Mouse (Mus musculus) skeletal muscle tissue, adult 2 months (tissue): ENCODE measurements around the gene Efna2.
"Not testable (repeated sequence)": the region's sequence is repeated elsewhere in the genome, so short reads cannot be mapped to it uniquely, and the experiment has no call there.

ENCODE experiments used
- DNase-seq: peaks from one replicate; pipeline ENCODE4 v3.0.0-alpha.2; 2012; ENCODE audit warnings: low read depth, low spot score

The Efna2 gene

DNA sequence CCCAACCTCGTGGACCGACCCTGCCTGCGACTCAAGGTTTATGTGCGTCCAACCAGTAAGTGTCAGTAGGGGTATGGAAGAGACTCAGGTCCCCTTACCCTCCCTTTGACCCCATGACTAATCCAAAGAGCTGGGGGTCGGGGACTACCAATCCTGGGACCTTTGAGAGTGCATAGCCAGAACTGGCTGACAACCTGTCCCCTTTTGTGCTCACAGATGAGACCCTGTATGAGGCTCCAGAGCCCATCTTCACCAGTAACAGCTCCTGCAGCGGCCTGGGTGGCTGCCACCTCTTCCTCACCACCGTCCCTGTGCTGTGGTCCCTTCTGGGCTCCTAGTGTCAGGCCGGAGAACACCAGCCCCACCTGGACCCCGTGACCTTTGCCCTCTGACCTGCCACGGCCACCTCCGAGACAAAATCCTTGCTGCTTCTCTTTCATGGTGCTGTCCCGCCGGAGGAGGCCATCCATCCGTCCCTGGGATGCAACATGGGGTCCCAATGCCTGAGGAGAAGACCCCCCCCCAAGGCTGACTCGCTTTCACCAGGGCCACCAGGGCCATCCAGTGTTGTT lies 9.3 kb downstream of the Efna2 start:
- DNase-seq: no peak

GRCm38 (mm10) chr10:80189999-80190398 lies 10.7 kb downstream of the Efna2 start:
- DNase-seq: no peak

DNA sequence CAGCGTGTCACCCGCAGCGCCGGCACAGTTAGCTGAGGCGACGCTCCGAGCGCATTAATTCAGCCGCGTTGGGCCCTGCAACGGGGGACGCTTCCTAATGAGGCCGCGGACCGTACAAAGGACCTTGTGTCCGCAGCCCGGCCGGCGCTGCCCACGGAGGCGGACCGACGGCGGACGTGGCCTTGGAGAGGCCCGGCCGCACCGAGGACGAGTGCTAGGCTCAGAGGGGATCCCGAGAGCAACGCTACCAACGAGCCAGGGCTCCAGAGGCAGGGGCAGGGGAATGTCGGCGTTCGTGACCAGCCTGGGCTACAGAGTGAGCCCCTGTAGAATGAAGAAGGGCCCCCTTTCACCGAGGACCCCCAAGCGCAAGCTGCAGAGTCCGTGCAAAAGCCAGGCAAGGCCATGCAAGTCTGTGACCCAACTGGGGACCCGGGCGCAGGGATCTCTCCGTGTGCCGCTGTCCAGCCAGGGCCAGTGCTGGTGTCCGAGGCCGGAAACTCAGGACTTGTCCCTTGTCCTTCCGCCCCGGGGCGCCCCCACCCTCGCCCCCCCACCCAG lies 11.3 kb downstream of the Efna2 start:
- DNase-seq: no peak

DNA sequence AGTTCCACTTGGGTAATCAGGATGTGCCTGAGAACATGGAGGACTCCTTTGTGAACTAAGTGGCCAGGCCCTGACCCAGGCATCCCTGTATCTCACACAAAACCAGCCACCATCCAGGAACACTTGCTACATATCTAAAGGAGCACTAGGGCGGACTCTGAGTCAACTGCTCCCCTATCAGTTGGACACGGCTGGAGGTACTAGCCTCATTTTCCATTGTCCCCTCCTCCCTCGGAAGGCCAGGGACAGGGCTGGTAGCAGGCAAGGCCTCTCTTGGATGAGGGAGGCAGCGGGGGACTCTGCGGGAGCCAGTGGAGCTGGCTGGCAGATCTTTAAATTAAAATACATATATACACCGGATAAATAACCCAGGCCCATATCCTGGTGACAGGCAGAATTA lies 14.7 kb downstream of the Efna2 start:
- DNase-seq: no peak

DNA sequence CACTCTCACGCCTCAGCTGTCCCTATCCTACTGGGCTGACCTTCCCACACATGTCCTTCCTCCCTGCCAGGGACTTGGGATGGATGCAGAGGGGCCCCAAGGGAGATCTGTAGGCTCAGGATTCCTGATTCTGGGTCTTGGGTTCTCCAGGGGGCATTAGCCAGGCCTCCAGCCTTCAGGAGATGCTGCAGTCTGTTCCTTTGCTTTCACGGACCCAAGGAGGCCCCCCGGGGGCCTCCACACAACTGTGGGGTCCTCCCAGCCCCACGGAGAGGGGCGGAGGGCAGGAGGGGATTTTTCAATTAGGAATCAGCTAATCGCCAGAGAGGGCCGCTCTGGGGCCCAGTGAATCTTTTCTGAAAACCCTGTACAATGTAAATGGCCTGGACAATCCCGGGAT lies 15.2 kb downstream of the Efna2 start:
- no peak for DNase-seq

DNA sequence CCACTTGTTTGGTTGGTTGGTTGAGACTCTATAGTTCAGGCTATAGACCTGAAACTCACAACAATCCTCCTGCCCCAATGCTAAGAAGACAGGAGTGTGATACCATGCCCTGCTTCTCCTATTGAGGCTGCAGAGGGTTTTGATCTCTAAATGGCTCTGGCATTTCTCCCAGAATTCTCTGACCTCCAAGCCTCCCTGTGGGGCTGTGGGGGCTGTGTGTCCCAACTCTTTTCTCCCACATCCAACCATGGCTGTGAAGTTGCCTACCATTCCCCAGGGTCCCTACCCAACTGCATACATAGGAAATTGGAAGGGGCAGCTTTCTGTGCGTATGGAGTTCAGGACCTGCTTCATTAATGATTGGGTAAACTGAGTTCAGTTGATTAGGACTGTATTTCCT lies 16.9 kb downstream of the Efna2 start:
- no peak for DNase-seq

DNA sequence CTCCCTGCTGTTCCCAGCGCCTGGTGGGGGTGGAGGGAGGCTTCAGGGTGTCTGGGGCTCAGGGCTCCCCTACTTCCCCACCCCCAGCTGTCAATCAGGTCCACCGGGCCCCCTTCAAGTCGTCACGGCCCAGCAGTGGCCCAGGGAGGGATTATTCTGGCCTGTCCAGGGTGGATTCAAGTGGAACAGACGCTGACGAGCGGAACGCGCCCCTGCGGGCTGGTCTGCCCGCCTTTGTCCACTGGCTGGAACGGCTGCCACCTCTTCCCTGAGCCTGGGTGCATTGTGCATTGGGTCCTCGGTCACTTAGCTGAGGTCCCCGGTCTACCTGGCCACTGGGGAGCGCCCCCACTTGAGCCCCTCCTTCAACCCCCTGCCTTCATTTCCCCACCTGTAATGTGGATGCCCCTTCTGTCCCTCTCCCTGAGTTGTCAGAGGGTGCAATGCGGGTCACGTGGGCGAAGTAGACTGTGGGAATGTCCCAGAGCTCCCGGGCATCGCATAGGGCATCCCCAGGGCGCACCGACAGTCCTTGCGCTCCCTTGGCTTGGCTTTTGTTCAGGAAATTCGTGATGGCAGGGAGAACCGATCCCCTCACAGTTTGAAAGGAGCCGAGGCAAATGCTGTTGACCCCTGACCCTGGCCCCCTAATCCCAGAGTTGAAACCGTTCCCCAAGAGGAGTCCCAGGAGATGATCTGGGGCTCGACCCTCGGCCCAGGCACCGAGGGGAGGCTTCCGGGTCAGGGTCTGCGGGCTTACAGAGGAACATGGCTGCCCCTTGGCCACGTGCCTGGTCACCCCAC lies 17.7 kb downstream of the Efna2 start:
- DNase-seq: no peak

DNA sequence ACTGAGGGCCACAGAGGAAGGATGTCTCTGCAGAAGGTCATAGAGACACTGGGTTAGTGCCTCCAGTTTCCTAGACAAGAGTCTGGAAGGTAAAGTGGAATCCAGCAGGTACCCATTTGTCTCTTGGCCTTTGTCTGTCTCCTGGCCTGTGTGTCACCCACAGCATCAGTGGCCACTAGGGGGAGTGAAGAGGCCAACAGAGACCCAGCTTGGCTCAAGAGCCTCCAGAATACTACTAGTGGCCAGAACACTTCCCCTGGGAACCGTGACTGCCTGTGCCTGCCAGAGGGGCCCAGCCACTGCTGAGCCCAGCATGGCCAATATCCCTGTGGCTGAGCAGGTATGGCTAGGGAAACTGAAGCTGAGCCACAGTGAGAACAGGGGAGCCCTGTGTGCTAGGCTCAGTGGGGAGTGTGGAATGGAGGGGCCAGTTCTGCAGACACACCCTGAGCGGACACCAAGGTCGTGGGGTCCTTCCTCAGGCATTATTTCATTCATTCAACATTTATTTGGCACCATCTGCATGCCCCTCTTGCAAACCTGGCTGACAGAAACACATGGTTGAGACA lies 20.2 kb downstream of the Efna2 start:
- peak; percentile 79 for DNase-seq

DNA sequence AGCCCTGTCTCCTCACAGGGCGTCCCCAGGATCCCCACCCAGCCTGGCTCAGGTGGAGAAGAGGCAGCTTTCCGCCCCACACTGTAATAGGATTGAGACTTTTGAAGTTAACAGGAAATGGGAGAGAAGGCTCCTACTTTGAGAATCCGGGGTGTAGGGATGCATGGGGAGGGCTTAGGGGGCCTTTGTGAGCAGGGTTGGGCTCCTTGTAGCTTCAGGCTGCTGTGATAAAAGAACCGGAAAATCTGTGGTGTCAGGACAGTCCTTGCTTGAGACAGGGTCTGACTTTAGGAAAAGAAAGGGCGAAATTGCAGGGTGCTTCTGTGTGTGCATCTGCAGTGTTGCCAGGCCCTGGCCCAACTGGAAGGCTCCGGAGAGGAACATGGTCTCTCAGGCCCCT lies 21.2 kb downstream of the Efna2 start:
- DNase-seq: no peak

DNA sequence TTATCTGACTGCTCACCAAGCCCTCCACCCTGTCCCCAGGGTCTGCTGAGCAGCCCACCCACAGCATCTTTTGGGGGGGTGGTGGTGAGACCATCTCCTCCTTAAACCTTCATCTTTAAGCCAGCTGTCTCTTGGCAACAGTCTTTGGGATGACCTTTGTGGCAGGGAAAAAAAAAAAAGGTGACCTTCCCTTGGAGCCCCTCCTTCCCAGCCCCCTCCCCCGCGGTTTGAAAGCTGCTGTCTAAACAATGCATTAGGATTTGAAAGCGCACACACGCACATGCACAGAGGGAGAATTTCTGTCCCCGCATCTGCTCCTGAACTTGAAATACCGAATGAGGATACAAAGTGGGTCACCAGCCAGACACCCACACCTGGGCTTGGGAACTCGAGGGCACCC lies 24.8 kb downstream of the Efna2 start:
- no peak for DNase-seq

- DNase-seq: no peak
Measured at GRCm38 (mm10) chr10:80207201-80207600, 27.9 kb downstream of the Efna2 start.

GRCm38 (mm10) chr10:80207676-80208075 lies 28.4 kb downstream of the Efna2 start:
- DNase-seq: no peak

- DNase-seq: no peak
Measured at GRCm38 (mm10) chr10:80208248-80208647, 29.0 kb downstream of the Efna2 start.

- no peak for DNase-seq
Measured at GRCm38 (mm10) chr10:80208841-80209371, 29.6 kb downstream of the Efna2 start.

DNA sequence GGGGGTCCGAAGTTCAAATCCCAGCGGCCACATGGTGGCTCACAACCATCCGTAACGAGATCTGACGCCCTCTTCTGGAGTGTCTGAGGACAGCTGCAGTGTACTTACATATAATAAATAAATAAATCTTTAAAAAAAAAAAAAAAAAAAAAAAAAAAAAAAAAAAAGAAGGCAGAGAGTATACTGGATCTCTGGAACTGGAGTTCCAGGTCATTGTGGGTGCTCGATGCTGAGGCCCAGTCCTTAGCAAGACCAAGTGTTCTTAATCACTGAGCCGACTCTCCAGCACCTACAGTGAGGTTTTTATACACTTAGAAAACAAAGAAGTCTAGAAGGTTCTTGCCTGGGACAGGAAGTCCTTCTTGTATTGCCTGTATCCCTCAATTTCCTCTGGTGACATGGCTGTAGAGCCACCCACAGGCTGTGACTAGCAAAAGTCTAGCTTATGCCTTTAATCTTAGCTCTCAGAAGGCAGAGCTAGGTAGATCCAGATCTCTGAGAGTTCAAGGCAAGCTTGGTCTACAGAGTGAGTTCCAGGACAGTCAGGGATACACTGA lies 32.3 kb downstream of the Efna2 start:
- not testable (repeated sequence) for DNase-seq

- no peak for DNase-seq
Measured at GRCm38 (mm10) chr10:80215048-80215772, 35.9 kb downstream of the Efna2 start.

DNA sequence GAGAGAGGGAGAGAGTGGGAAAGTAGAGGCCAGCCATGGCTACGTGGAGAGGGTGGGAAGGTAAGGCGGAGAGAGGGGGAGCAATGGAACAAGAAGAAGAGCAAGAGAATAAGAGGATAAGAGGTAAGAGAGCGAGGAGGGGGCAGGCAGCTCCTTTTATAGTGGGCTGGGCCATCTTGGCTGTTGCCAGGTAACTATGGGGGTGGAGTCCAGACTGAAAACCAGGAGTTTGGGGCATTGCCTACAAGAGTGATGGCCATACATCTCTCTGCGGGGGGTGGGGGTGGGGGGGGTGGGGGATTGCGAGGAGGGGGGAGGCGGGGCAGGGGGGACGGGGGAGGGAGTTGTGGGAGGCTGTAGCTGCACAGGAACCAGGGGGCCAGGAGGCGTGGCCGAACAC lies 41.4 kb downstream of the Efna2 start:
- no peak for DNase-seq

DNA sequence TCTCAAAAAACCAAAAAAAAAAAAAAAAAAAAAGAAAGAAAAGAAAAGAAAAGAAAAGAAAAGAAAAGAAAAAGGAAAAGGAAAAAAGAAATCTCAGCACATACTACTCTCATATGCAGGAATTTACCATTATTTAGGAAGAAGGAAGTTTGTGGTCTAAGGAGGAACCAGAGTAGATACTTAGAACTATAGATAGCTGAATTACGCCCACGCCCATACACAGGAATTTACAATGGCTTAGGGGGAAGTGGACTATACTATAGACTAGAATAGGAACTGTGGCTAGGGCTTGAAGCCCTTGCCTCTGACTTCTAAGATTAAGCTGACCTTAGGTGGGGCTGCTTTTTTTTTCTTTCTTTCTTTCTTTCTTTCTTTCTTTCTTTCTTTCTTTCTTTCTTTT lies 43.9 kb downstream of the Efna2 start:
- not testable (repeated sequence) for DNase-seq

GRCm38 (mm10) chr10:80226071-80226415 lies 46.8 kb downstream of the Efna2 start:
- no peak for DNase-seq

GRCm38 (mm10) chr10:80226416-80227165 lies 47.3 kb downstream of the Efna2 start, which contains the start of gene Mum1:
TSS of gene Mum1 (plus strand) at chr10:80226434.
- DNase-seq: peak; percentile 98

GRCm38 (mm10) chr10:80227166-80227539 lies 47.9 kb downstream of the Efna2 start:
- DNase-seq: no peak
